Mouse (Mus musculus) embryonic stem cell, embryonic (primary cell): ENCODE data around the gene Ubap1.

Experiments
- CTCF ChIA-PET, 4 experiments: fragments of 300-600 bp in 2 of 4; fragments of 350-600 bp in 2 of 4; sonication (Branson Sonifier 250); formaldehyde crosslinking; loops; one replicate each; lab custom pipeline; 2022; ENCODE audit warnings: inconsistent platforms in 2 of 4; lab: Charles Lee
- POLR2A ChIA-PET, 4 experiments: fragments of 300-600 bp in 2 of 4; fragments of 350-600 bp in 2 of 4; sonication (Branson Sonifier 250); formaldehyde crosslinking; loops; one replicate each; lab custom pipeline; 2022; ENCODE audit warnings: antibody characterized with exemption in 4 of 4, inconsistent platforms in 1 of 4; lab: Charles Lee

The Ubap1 gene

DNA sequence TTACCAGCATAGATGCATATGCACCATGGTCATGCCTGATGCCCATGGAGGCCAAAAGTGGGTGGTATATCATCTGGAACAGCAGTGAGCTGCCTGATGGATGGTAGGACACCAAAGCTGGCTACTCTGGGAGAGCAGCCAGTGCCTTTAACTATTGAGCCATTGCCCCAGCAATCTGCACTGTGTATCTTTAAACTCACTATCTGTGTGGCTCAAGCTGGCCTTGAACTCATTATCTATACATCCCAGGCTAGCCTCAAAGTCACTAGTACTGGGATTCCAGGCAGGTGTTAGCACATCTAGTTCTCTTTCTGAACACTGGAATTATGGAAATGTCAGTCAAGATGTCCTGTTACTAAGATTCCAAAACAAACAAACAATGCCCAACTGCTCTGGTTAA is 12.2 kb upstream of the Ubap1 start:
- POLR2A ChIA-PET = interaction anchor here in 1 of 4 experiments (0.8 to 1.5 kb wide), 2 partner anchors 9 to 12 kb away, joined by 3 read pairs; partner anchors contain the start of gene Ubap1
- CTCF ChIA-PET = no interaction called here

DNA sequence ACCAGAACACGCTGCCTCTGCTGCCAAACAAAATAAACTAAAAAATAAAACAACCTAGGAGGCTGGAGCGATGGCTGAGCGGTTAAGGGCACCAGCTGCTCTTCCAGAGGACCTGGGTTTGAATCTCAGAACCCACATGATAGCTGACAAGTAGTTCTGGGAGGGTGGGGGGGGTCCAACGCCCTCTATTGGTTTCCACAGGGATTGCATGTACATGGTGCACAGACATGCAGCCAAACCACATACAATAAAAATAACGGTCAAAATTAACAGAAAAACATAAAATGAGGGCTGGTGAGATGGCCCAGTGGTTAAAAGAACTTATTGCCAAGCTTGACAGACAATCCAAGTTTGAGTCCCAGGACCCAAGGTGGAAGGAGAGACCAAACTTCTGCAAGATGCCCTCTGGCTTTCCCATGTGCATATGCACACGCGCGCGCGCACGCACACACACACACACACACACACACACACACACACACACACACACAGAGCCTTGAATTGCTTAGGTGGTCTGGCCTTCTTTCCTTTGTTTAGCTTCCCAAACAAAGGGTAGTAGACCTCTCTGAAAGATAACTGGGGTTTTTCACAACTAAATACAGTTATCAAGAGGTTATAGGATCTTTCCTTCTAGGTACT is 7.8 kb upstream of the Ubap1 start:
- CTCF ChIA-PET = interaction anchor here in 2 of 4 experiments (0.5 to 0.8 kb wide), 5 partner anchors 11 to 292 kb away, joined by 3 to 6 read pairs (median 3); no protein-coding TSS in a partner anchor
- POLR2A ChIA-PET = interaction anchor here in 2 of 4 experiments (0.5 to 5.4 kb wide), 10 partner anchors 8 to 142 kb away, joined by 3 to 23 read pairs (median 3); partner anchors contain the start of gene Ubap1 (in 1 of the 2)

DNA sequence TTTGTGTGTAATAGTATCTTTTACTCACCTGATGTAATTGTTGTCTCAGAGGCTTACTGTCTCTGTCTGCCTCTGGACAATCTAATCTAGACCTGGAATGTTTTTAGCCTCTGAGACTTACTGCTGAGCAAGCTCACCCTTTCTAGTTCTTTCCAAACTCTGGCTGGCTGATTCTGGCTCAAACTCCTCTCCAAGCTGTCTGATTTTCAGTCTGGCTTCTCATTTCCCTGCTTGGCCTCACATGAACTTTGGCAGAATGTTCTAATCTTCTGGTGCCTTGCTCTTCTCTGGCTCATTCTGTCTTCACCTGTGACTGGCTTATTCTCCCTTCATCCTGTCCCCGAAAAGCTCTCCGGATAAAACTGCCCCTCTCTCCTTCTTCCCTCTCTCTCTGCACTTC is 2.8 kb upstream of the Ubap1 start:
- ChIA-PET CTCF (no interaction called here), POLR2A (no interaction called here)

DNA sequence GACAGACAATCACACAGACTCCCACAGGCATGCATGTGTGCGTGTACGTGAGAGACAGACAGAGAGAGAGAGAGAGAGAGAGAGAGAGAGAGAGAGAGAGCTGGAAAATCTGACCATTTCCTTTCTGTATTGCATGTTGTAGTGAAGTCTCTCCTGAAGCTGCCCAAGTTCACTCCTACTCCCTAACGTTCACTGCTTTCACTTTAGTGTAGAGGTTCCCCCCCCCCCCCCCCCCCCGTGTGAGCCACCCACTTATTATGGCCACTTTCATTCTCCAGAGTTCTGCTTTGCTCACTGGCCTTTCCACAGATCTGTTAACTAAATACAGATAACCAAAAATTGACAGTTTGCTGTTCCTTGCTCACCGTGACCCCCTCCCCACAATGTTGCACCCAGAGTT is 957 bp upstream of the Ubap1 start:
- CTCF ChIA-PET = interaction anchor here in 1 of 4 experiments (0.6 kb wide), 1 partner anchor 16 kb away, joined by 4 read pairs; no protein-coding TSS in a partner anchor
- POLR2A ChIA-PET = interaction anchor here in 3 of 4 experiments (0.7 to 3.2 kb wide), 14 partner anchors 9 to 667 kb away, joined by 3 to 36 read pairs (median 8); partner anchors contain the start of genes Dcaf12 (in 2 of the 3), Ubap2 (in 2 of the 3), Dnaic1 (in 1 of the 3) and Fam219a (in 1 of the 3)

DNA sequence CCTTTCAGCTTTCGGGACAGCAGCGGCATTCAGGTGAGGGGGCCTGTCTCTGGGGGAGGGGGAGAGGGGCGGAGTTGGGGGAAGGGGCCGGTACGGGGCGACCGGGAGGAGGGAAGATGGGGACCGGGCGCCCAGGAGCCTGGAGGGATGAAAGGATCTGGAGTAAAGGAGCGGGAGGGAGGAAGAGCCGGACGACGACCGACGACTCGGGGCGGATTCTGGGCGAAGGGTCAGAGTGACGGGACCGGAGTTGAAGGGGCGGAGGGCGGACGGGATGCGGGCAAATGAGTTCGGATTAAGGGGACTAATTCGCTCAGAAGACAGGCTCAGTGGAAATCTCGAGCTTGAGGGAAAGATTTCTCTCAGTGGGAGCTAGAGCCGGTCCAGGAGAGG is 399 bp downstream of the Ubap1 start:
- CTCF ChIA-PET = interaction anchor here in 2 of 4 experiments (0.5 to 1.3 kb wide), 12 partner anchors 10 to 297 kb away, joined by 3 to 8 read pairs (median 3); partner anchors contain the start of genes Dnaic1 (in 1 of the 2) and Fam219a (in 1 of the 2)
- POLR2A ChIA-PET = interaction anchor here in 3 of 4 experiments (0.5 to 3.2 kb wide), 79 partner anchors 9 to 452 kb away, joined by 3 to 36 read pairs (median 5); partner anchors contain the start of genes Dcaf12 (in 3 of the 3), Ubap2 (in 3 of the 3), Aqp3 (in 1 of the 3) and Bag1 (in 1 of the 3)

DNA sequence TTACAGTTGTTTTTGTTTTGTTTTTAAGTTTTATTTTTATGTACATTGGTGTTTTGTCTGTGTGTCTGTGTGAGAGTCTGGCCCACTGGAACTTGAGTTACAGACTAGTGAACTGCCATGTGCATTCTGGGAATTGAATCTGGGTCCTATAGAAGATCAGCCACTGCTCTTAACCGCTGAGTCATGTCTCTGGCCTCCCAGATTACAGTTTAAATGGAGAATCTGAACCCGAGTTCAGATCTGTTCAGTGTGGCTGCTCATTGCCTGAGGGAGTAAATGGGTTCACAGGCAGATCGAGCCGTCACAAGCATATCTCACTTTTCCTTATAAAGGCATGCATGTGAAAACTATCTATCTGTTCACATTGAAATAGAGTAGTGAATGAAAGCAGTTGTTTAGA is 4.0 kb downstream of the Ubap1 start:
- ChIA-PET POLR2A (interaction anchor here in 2 of 4 experiments (0.7 to 6.6 kb wide), 8 partner anchors 12 to 80 kb away, joined by 3 to 52 read pairs (median 4); no protein-coding TSS in a partner anchor), CTCF (interaction anchor here in 1 of 4 experiments (1.0 kb wide), 1 partner anchor 12 kb away, joined by 3 read pairs; no protein-coding TSS in a partner anchor)

DNA sequence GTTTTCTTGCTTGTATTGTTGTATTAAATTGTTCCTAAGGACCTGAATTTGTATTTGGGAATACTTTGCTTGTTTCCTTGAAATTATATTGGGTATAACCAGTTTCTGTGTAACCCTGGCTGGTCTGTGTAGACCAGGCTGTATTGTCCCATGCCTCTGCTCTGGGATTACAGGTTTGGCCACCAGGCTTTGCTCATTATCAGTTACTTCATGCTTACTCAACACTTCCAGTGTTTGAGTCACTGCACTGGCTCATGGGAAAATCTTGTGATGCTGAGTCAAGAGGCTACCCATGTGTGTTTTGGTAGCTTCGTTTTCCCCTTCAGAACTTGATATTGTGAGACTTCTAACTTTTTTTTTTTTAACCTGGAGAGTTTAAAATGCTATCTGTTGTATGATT is 4.5 kb downstream of the Ubap1 start:
- ChIA-PET CTCF (interaction anchor here in 2 of 4 experiments (0.7 to 1.0 kb wide), 2 partner anchors 11 to 12 kb away, joined by 3 read pairs; no protein-coding TSS in a partner anchor), POLR2A (interaction anchor here in 2 of 4 experiments (0.6 to 6.6 kb wide), 12 partner anchors 12 to 637 kb away, joined by 3 to 52 read pairs (median 4); partner anchors contain the start of genes Dcaf12 (in 1 of the 2) and Ubap2 (in 1 of the 2))

DNA sequence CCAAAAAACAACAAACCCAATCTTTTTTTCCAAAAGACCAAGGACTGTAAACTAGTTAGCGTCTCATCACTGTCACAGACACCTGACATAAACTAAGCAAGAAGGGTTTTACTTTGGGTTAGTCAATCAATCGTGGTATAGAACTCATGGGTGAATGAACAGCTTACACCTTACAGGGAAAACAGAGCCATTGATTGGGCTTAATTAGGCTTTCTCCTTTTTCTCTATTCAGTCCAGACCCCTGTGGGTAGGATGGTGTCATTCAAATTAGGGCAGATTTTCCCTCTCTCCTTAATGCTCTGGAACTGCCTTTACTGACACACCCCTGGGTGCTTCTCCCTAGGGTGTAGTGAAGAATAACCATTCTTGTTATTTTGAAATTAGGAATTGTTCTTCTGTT is 8.4 kb downstream of the Ubap1 start:
- ChIA-PET CTCF (interaction anchor here in 1 of 4 experiments (0.5 kb wide), 1 partner anchor 14 kb away, joined by 3 read pairs; no protein-coding TSS in a partner anchor), POLR2A (interaction anchor here in 2 of 4 experiments (1.2 to 6.6 kb wide), 6 partner anchors 8 to 18 kb away, joined by 5 to 52 read pairs (median 8); partner anchors contain the start of gene Ubap1 (in 2 of the 2))

DNA sequence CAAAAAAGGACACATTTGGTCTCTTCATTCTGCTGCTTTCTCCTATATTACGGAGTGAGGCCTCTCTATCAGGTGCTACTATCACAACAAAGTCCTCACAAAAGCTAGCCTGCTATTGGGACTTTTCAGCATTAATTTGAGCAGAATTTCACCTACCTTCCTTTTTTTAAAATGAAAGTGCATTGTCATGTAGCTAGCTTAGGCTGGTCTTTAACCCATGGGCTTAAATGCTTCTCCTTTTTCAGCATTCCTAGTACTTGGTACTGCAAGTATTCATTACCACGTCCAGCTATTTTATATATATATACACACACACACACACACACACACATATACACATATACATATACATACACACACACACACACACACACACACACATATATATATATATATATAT is 9.9 kb downstream of the Ubap1 start:
- POLR2A ChIA-PET = interaction anchor here in 3 of 4 experiments (0.5 to 6.6 kb wide), 20 partner anchors 6 to 945 kb away, joined by 3 to 52 read pairs (median 4); partner anchors contain the start of genes Ubap1 (in 3 of the 3), Dcaf12 (in 1 of the 3), Nudt2 (in 1 of the 3) and Ubap2 (in 1 of the 3)
- CTCF ChIA-PET = no interaction called here

DNA sequence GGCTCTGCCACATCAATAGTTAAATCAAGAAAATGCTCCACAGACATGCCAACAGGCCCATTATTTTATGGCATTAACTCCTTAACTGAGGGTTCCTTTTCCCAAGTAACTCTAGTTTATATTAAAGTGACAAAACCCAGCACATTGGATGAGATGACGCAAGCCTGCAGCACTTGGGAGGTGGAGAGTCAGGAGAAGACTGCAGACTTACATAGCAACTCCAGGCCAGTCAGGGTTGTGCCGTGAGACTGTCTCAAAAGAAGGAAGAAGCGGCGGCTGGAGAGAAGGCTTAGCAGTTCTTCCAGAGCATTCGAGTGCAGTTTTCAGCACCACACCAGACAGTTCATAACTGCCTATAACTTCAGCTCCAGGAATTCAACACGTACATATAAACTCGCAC is 10.6 kb downstream of the Ubap1 start:
- ChIA-PET CTCF (no interaction called here), POLR2A (interaction anchor here in 3 of 4 experiments (0.6 to 6.6 kb wide), 10 partner anchors 6 to 499 kb away, joined by 3 to 52 read pairs (median 3); partner anchors contain the start of gene Ubap1 (in 2 of the 3))

DNA sequence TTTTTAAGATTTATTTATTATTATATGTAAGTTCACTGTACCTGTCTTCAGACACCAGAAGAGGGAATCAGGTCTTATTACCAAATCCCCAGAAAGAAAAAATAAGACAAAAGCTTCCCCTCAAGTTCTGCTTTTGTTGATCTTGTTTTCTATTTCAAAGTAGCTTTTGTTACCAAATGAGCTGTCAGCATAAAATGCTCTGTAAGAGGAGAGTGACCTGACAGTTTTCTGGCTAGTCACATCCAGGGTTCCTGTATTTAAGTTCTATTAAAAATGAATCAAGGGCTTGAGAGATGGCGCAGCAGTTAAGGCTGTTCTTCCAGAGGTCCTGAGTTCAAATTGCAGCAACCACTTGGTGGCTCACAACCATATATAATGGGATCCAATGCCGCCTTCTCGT is 12.3 kb downstream of the Ubap1 start:
- POLR2A ChIA-PET = interaction anchor here in 2 of 4 experiments (0.6 to 8.1 kb wide), 5 partner anchors 12 to 77 kb away, joined by 3 to 51 read pairs (median 3); partner anchors contain the start of gene Ubap1 (in 2 of the 2)
- CTCF ChIA-PET = no interaction called here

DNA sequence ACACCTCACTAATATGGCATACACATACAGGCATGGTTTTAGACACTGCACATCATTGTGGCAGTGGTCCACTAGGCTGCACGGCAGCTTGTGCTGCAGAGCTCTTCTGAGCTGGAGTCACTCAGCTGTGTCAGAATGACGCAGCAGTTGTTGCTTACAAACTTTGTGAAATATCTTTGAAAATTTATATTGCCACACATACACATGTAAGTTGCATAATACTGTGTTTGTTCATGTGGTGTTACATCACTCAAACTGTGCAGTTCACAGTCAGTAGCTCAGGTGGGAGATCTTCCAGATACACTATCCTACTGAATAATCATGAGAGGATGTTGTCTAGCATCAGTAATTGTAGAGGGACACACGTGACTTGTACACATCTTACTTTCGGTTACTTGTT is 19.4 kb downstream of the Ubap1 start:
- ChIA-PET CTCF (no interaction called here), POLR2A (interaction anchor here in 2 of 4 experiments (0.8 to 8.1 kb wide), 5 partner anchors 9 to 19 kb away, joined by 3 to 51 read pairs (median 8); partner anchors contain the start of gene Ubap1 (in 1 of the 2))

DNA sequence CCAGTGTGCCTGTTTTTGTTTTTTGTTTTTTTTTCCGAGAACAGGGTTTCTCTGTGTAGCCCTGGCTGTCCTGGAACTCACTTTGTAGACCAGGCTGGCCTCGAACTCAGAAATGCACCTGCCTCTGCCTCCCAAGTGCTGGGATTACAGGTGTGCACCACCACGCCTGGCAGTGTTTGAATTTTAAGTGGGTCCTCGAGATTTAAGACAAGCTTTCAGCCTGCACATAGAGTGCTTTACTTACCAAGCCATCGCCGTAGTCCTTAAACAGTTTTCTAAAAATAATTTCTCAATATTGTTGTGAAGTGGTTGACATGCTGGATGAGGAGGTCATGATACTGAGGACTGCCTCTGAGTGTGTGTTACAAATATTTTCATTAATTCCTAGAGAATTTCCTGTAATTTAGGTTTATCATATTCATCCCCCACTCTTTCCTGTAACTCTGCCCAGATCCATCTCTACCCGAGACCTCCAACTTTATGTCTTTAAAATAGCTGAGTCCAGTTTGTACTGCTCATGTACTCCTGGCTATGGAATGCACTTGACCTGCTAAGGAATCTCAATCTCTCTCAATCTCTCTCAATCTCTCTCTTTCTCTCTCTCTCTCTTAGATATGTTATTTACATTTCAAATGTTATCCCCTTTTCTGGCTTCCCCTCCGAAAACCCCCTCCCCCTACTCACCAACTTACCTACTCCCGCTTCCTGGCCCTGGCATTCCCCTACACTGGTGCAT is 21.1 kb downstream of the Ubap1 start:
- POLR2A ChIA-PET = interaction anchor here in 3 of 4 experiments (0.6 to 1.8 kb wide), 6 partner anchors 16 to 626 kb away, joined by 3 to 8 read pairs (median 4); partner anchors contain the start of gene Ubap1 (in 1 of the 3)
- CTCF ChIA-PET = no interaction called here

DNA sequence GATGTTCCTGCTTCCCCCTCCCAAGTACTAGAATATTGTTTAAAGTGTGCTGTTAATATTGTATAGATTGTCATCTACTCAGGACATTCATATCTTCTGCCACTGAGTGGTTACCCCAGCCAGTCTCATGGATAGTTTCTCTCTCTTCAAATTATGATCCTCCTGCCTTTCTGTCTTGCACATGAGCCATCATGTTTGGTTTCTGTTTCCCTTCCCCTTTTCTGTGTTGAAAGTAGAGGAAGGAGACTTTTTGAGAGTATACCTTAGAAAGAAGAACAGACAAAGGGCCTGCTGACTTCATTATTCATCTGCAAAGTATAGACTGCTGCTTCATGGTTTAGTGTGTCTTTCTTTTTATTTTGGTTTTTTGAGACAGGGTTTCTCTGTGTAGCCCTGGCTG is 28.8 kb downstream of the Ubap1 start:
- ChIA-PET POLR2A (interaction anchor here in 2 of 4 experiments (0.7 to 7.2 kb wide), 4 partner anchors 13 to 125 kb away, joined by 3 to 51 read pairs (median 3); partner anchors contain the start of genes Dcaf12 (in 1 of the 2) and Ubap1 (in 1 of the 2)), CTCF (interaction anchor here in 1 of 4 experiments (1.8 kb wide), 1 partner anchor 13 kb away, joined by 5 read pairs; no protein-coding TSS in a partner anchor)

DNA sequence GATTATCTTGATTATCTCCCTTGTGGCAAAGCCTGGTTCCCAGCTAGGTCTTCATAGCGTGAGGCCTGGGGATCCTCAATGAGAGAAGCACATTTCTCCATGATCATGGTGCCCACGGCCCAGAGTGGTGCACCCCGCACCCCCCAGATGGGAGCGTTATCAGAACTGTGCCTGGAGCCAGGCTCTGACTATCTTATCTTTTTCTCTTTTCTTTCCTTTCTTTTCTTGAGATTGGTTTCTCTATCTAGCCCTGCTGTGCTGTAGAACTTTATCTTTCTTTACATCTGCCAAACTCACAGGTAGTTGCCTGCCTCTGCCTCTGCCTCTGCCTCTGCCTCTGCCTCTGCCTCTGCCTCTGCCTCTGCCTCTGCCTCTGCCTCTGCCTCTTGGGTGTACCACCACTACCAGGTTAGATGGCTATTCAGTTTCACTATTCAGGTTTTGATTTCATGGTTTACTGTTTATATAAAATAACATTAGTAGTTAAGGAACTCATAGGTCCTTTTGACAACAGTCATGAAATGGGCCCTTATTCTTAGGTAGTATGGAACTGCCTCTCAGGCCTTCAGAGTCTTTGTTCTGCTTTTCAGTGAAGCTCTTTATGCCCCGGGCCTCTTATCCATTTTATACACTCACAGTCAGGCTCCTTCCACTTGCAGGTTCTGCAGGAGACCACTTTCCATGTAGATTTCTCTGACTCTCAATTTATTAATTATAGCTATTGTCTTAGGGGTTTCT is 32.6 kb downstream of the Ubap1 start:
- ChIA-PET CTCF (interaction anchor here in 1 of 4 experiments (0.8 kb wide), 1 partner anchor 9 kb away, joined by 3 read pairs; no protein-coding TSS in a partner anchor), POLR2A (interaction anchor here (0.6 to 7.2 kb wide), 14 partner anchors 8 to 646 kb away, joined by 3 to 51 read pairs (median 4); partner anchors contain the start of gene Ubap1 (in 2 of the 4))

DNA sequence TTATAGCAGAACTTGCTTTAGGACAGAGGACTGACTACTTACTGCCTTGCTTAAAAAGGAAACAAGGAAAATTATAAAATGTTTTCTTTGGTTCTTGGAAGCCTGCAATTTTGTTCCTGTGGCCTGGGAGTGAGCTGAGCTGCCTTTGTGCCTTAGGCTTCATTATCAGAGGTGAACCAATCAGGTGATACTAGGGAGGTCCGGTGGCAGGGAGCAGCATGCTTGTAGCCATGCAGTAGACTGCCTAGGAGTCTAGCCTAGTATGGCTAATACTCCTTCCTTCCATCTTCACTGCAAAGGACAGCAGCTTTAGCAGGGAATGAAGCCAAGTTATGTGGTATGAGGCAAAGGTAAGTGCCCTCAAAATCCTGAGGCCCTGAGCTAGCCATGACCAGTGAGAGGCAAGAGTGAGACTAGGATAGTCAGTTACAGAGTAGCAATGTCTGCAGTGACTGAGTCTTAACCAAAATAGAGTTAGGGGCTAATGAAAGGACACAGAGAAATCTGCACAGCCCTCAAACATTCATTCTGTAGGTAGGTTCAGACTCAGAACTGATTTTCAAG is 37.7 kb downstream of the Ubap1 start:
- ChIA-PET CTCF (interaction anchor here in 2 of 4 experiments (0.5 to 0.6 kb wide), 2 partner anchors 22 to 337 kb away, joined by 3 read pairs; no protein-coding TSS in a partner anchor), POLR2A (interaction anchor here in 3 of 4 experiments (0.6 to 2.0 kb wide), 13 partner anchors 12 to 263 kb away, joined by 3 to 8 read pairs (median 3); partner anchors contain the start of gene Ubap1 (in 1 of the 3))
